Mouse (Mus musculus) liver, adult 2 months (tissue): ENCODE data around the gene Psma3.

Experiments
- CTCF ChIP-seq: fragments of 200-500 bp; IDR thresholded peaks from 2 replicates; pipeline ENCODE4 v1.5.1; 2011; ENCODE audit warnings: low read depth, low read length, control low read depth
- POLR2A ChIP-seq: fragments of 200-500 bp; IDR thresholded peaks from 2 replicates; pipeline ENCODE4 v1.6.1; 2011; ENCODE audit warnings: low read length, control low read depth; ENCODE audit not compliant: insufficient read depth; ENCODE audit errors: extremely low read depth

DNA sequence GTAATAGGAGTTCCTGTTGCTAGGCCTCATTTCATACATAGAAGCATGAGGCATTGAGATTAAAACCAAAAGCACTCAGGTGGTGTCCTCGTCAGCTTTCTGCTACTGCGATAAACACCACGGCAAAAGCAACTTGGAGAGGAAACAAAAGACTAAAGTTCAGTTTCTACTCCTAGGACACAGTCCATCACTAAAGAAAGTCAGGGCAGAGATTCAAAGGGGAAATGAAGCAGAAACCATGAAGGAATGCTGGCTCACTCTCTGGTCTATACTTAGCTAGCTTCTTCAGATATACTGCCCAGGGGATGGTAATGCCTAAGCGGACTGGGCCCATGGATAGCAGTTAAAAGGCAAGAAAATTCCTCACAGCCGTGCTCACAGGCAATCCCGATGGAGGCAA, 27.0 kb downstream of the Psma3 start:
- no peak for TF ChIP-seq CTCF
- no peak for TF ChIP-seq POLR2A
